Mouse (Mus musculus): ENCODE measurements around the gene Hoxb8.

DNA sequence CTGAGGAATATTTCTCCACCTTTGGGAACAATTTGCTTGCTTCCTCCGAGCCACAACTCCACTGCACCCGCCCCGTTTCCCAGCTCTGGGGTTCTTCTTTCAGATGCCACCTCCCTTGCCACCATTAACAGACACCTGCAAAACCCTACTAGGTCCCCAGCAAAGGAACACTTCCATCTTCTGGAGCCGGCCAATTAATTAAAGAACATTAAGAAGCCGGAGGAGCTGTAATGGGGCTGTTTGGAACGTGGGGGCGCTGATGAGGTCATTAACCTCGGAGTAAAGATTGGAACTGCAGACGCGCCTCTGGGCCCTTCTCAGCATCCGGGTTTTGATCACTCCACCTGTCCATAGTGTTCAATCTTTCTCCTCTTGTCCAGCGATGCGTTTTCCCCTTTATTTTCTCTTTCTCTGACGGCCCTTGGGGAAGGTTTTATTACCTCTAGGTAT is 25.7 kb upstream of the Hoxb8 start:
- TF ChIP-seq POLR2A (IDR thresholded peaks at IDR 0.05; ENCODE audit: borderline replicate concordance, low read depth, low read length) (no peak), CTCF (IDR thresholded peaks at IDR 0.05; ENCODE audit: low read depth, low read length) (no peak)
